Comparison of ENCODE assay signal across 18 mouse cellular contexts in genomic region chr6:13746577-13747482, GRCm38 (mm10).
DNase-seq lines count a peak whose midpoint lies in the region; ATAC-seq and TF ChIP-seq lines count a peak whose summit lies in the region.
"Had no signal": no experiment of that assay in that cellular context is flagged by ENCODE, and none has a peak within 500 bp of the region (broad histone marks: within the 10 kb centered on the region; RNA-seq: fewer than 3 reads in every experiment).

No protein-coding gene starts in this region.

- H3K4me2 ChIP-seq in forebrain, postnatal 0 days (ENCODE audit: low read depth), result no peak overlapping the region
- H3K4me2 ChIP-seq in forebrain, embryonic 11.5 days (ENCODE audit: low read depth, low read length, severe bottlenecking), result no peak overlapping the region
- no peak overlapping the region for H3K4me2 ChIP-seq in heart, embryonic 11.5 days
- H3K4me2 ChIP-seq: lung, embryonic 14.5 days had no signal

- peak; percentile 83 for ATAC-seq in forebrain, postnatal 0 days
- no peak for ATAC-seq in forebrain, embryonic 11.5 days (replicated peaks; ENCODE audit: low FRiP score)
- ATAC-seq in heart, embryonic 11.5 days (replicated peaks; ENCODE audit: insufficient number of reproducible peaks, low FRiP score, low TSS enrichment), result no peak
- ATAC-seq: intestine, postnatal 0 days had no signal

- no peaks in the 10 kb centered on the region for H3K36me3 ChIP-seq in forebrain, postnatal 0 days (ENCODE audit: insufficient read depth)
- H3K36me3 ChIP-seq in forebrain, embryonic 11.5 days (ENCODE audit: control insufficient read depth, insufficient read depth, low read length), result no peaks in the 10 kb centered on the region
- no peaks in the 10 kb centered on the region for H3K36me3 ChIP-seq in heart, embryonic 11.5 days (ENCODE audit: control insufficient read depth, insufficient read depth, low read length)
- H3K36me3 ChIP-seq: G1E; hindbrain, embryonic 15.5 days; midbrain, embryonic 13.5 days had no signal

- peaks cover 6% of the 10 kb centered on the region; the same call in 1 of the 2 replicates for H3K4me1 ChIP-seq in forebrain, postnatal 0 days (ENCODE audit: insufficient read depth)
- no peaks in the 10 kb centered on the region for H3K4me1 ChIP-seq in forebrain, embryonic 11.5 days (replicated peaks; ENCODE audit: control insufficient read depth, insufficient read depth, low read length)
- H3K4me1 ChIP-seq in heart, embryonic 11.5 days (ENCODE audit: control insufficient read depth, insufficient read depth, low read length), result no peaks in the 10 kb centered on the region; the same call in 1 of the 2 replicates
- H3K4me1 ChIP-seq in lung, adult 2 months (ENCODE audit: control insufficient read depth, insufficient read depth, low read length), result no peaks in the 10 kb centered on the region

- no peaks in the 10 kb centered on the region for H3K27me3 ChIP-seq in forebrain, postnatal 0 days (ENCODE audit: insufficient read depth, low read length)
- no peaks in the 10 kb centered on the region for H3K27me3 ChIP-seq in forebrain, embryonic 11.5 days (ENCODE audit: control insufficient read depth, insufficient read depth, low read length)
- no peaks in the 10 kb centered on the region for H3K27me3 ChIP-seq in heart, embryonic 11.5 days (ENCODE audit: control insufficient read depth, insufficient read depth, low read length)
- H3K27me3 ChIP-seq: hindbrain, embryonic 15.5 days; midbrain, embryonic 13.5 days had no signal

- peak; percentile 62 for DNase-seq in forebrain, postnatal 0 days
- no peak for DNase-seq in forebrain, embryonic 11.5 days (ENCODE audit: low spot score)
- DNase-seq in heart, postnatal 10 days, result peak; percentile 17 to 24
- DNase-seq in 3T3-L1 (ENCODE audit: low read depth, low spot score), result peak; percentile 27
- DNase-seq in brain, embryonic 14.5 days (ENCODE audit: low read depth), result peak; percentile 43
- DNase-seq in lung, adult 2 months, result no peak
- DNase-seq: adrenal gland, adult 2 months; cerebellum, adult 8-10 months; kidney, postnatal 25 days; right cerebral cortex, postnatal 14 days; thymus, postnatal 4 days had no signal

- no peak overlapping the region for H3K27ac ChIP-seq in forebrain, postnatal 0 days (ENCODE audit: low read depth, low read length)
- no peak overlapping the region for H3K27ac ChIP-seq in forebrain, embryonic 11.5 days (ENCODE audit: low read depth, low read length)
- H3K27ac ChIP-seq in heart, embryonic 11.5 days (ENCODE audit: low read depth, low read length), result no peak overlapping the region
- H3K27ac ChIP-seq: macrophage had no signal

- no peak for TF ChIP-seq CTCF in forebrain, postnatal 0 days (IDR thresholded peaks at IDR 0.05; ENCODE audit: low read depth)
- TF ChIP-seq CTCF in brain, embryonic 14.5 days (IDR thresholded peaks at IDR 0.05; ENCODE audit: borderline replicate concordance, extremely low read depth, insufficient read depth, insufficient read length), result no peak
- TF ChIP-seq CTCF in lung, adult 2 months (IDR thresholded peaks at IDR 0.05; ENCODE audit: insufficient read depth, low read length), result no peak

- TF ChIP-seq POLR2A in brain, embryonic 14.5 days (IDR thresholded peaks at IDR 0.05; ENCODE audit: borderline replicate concordance, extremely low read depth, insufficient read depth, insufficient read length, poor library complexity, severe bottlenecking), result no peak
- TF ChIP-seq POLR2A in lung, adult 2 months (IDR thresholded peaks at IDR 0.05; ENCODE audit: borderline replicate concordance, extremely low read depth, low read depth, low read length), result no peak

- intact Hi-C loops in heart, postnatal 10 days (cut with DNase I), result no loop called here

- no peak overlapping the region for H3K4me3 ChIP-seq in forebrain, postnatal 0 days (ENCODE audit: low read depth, low read length)
- no peak overlapping the region for H3K4me3 ChIP-seq in forebrain, embryonic 11.5 days (ENCODE audit: low read depth, low read length)
- H3K4me3 ChIP-seq in heart, embryonic 11.5 days (ENCODE audit: low read depth, low read length), result no peak overlapping the region
- no peak overlapping the region for H3K4me3 ChIP-seq in lung, adult 2 months (replicated peaks; ENCODE audit: extremely low read depth, low read depth, low read length)
- H3K4me3 ChIP-seq: hindbrain, embryonic 15.5 days; midbrain, embryonic 13.5 days had no signal

- no peaks in the 10 kb centered on the region for H3K9me3 ChIP-seq in forebrain, postnatal 0 days (ENCODE audit: low read length)
- H3K9me3 ChIP-seq in forebrain, embryonic 11.5 days (ENCODE audit: control insufficient read depth, low read length), result no peaks in the 10 kb centered on the region
- H3K9me3 ChIP-seq in heart, embryonic 11.5 days (replicated peaks; ENCODE audit: control insufficient read depth, low read length), result no peaks in the 10 kb centered on the region
- H3K9me3 ChIP-seq: G1E; hindbrain, embryonic 15.5 days; midbrain, embryonic 13.5 days had no signal

- H3K9ac ChIP-seq in forebrain, postnatal 0 days, result no peak overlapping the region
- H3K9ac ChIP-seq in forebrain, embryonic 11.5 days (ENCODE audit: low read length), result no peak overlapping the region
- no peak overlapping the region for H3K9ac ChIP-seq in heart, embryonic 11.5 days (ENCODE audit: low read depth, low read length)
- H3K9ac ChIP-seq: hindbrain, embryonic 15.5 days; lung, embryonic 14.5 days; midbrain, embryonic 13.5 days had no signal

- WGBS in forebrain, postnatal 0 days, result 63% methylated on average over 8 of the region's 8 CpGs
- WGBS in forebrain, embryonic 11.5 days, result 93% methylated on average over 8 of the region's 8 CpGs
- 81% methylated on average over 8 of the region's 8 CpGs for WGBS in heart, embryonic 11.5 days (ENCODE audit: insufficient replicate concordance)
- 66% methylated on average over 8 of the region's 8 CpGs for WGBS in lung, adult 2 months

Comparison
In these comparisons a context has a peak if more than half of its experiments do, and no peak if none do; other contexts are left out.
1. DNase-seq: peak in forebrain, postnatal 0 days (single experiment), heart, postnatal 10 days (2 of 2), 3T3-L1 (single experiment) and brain, embryonic 14.5 days (single experiment); none in forebrain, embryonic 11.5 days (single experiment) and lung, adult 2 months (single experiment).